Mouse (Mus musculus): ENCODE measurements around the gene Pak1.

Pak1 gene

DNA sequence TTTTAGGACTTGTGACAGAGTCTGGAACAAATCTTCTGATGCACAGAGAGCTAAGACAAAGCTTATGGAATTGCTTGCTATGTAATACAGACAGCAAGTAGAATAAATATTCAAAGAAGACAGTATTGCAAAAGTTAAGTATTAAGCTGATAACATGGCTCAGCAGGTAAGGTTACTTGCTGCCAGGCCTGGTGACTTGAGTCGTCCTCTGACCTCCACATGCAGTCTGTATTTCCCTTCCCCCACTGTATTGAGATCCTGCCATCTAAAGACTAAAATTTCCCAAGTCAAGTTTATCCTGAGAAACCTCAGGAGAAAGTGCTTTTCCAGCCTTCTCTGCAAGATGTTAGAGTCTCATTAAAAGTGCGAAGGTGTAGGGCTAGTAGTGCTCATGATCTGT lies 40.8 kb downstream of the Pak1 start:
- Histone ChIP-seq H3K4me3 (replicated peaks; ENCODE audit: low read length) (no peak overlapping the region), H3K4me1 (replicated peaks; ENCODE audit: low read depth, low read length) (peaks cover 40% of the 10 kb centered on the region), H3K27me3 (ENCODE audit: insufficient read depth, low read length) (no peaks in the 10 kb centered on the region), H3K36me3 (ENCODE audit: insufficient read depth, low read length) (no peaks in the 10 kb centered on the region), H3K9me3 (ENCODE audit: low read length) (no peaks in the 10 kb centered on the region)
- no peak for TF ChIP-seq NANOG (IDR thresholded peaks at IDR 0.05; ENCODE audit: borderline replicate concordance, low read length)

DNA sequence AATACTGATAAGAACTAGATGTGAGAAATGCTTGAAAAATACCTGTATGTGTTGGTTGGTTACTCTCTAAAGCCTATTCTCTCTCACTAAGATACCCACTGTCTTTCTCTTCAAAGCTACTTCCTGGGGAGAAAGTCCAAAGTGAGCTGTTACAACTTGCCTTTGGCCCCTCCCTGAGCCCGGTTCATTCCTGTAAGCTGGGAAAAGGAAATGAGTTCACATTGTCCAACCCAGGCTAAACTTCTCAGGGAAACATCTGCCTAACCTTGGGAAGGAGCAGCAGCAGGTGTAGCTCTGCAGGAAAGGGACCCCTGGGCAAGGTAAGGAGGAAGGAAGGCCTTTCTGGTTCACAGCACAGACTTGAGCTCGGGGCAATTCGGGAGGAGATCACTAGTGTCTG lies 42.4 kb downstream of the Pak1 start:
- Histone ChIP-seq H3K27me3 (ENCODE audit: insufficient read depth, low read length) (no peaks in the 10 kb centered on the region), H3K4me1 (replicated peaks; ENCODE audit: low read depth, low read length) (peaks cover 40% of the 10 kb centered on the region), H3K9me3 (ENCODE audit: low read length) (no peaks in the 10 kb centered on the region), H3K4me3 (replicated peaks; ENCODE audit: low read length) (no peak overlapping the region), H3K36me3 (ENCODE audit: insufficient read depth, low read length) (no peaks in the 10 kb centered on the region)
- TF ChIP-seq NANOG (IDR thresholded peaks at IDR 0.05; ENCODE audit: borderline replicate concordance, low read length) (no peak), POU5F1 (IDR thresholded peaks at IDR 0.05; ENCODE audit: borderline replicate concordance, low read length) (no peak), CTCF (conservative IDR thresholded peaks at IDR 0.05; ENCODE audit: low read length) (no peak)

DNA sequence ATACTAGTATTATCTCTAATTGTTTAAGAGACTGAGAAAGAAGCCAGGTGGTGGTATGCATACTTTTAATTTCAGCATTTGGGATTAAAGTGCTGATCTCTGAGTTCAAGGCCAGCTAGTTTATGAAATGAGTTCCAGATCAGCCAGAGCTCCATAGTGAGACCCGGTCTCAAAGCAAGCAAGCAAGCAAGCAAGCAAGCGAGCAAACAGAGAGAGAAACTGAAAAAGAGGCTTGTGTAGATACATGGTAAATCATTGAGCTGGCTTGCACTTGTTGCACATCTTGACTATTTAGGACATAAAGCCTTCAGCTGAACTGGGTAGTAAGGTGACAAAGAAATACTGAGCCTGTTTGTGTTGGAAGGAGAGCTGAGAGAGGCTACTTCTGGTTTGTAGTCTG lies 44.6 kb downstream of the Pak1 start:
- peaks cover 32% of the 10 kb centered on the region for H3K4me1 ChIP-seq (replicated peaks; ENCODE audit: low read depth, low read length)
- TF ChIP-seq NANOG (IDR thresholded peaks at IDR 0.05; ENCODE audit: borderline replicate concordance, low read length) (no peak), POU5F1 (IDR thresholded peaks at IDR 0.05; ENCODE audit: borderline replicate concordance, low read length) (no peak), CTCF (conservative IDR thresholded peaks at IDR 0.05; ENCODE audit: low read length) (no peak)
- no peaks in the 10 kb centered on the region for H3K27me3 ChIP-seq (ENCODE audit: insufficient read depth, low read length)
- H3K4me3 ChIP-seq (replicated peaks; ENCODE audit: low read length), result no peak overlapping the region
- no peaks in the 10 kb centered on the region for H3K36me3 ChIP-seq (ENCODE audit: insufficient read depth, low read length)
- H3K9me3 ChIP-seq (ENCODE audit: low read length), result no peaks in the 10 kb centered on the region

DNA sequence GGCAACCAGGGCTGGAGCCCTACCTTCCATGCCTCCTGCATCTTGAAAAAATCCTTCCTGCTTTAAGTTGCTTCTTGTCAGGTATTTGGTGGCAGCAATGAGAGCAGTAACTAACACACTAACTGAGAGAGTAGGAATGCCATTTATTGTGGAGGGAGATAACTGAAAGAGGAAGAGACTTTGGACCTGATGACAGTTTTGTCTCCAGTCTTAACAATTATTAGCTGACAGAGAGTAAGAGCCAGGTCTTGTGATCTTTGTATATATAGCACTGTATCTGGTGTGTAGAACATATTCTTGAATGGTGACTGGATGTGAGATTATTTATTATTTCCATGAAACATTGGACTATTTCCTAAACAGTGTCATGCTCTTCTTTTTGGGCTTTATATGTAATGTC lies 50.2 kb downstream of the Pak1 start:
- TF ChIP-seq CTCF (conservative IDR thresholded peaks at IDR 0.05; ENCODE audit: low read length), result no peak
- no peak for TF ChIP-seq NANOG (IDR thresholded peaks at IDR 0.05; ENCODE audit: borderline replicate concordance, low read length)
- no peak for TF ChIP-seq POU5F1 (IDR thresholded peaks at IDR 0.05; ENCODE audit: borderline replicate concordance, low read length)
- Histone ChIP-seq H3K4me1 (replicated peaks; ENCODE audit: low read depth, low read length) (peaks cover 22% of the 10 kb centered on the region), H3K27me3 (ENCODE audit: insufficient read depth, low read length) (no peaks in the 10 kb centered on the region), H3K36me3 (ENCODE audit: insufficient read depth, low read length) (no peaks in the 10 kb centered on the region), H3K4me3 (replicated peaks; ENCODE audit: low read length) (no peak overlapping the region), H3K9me3 (ENCODE audit: low read length) (no peaks in the 10 kb centered on the region)

DNA sequence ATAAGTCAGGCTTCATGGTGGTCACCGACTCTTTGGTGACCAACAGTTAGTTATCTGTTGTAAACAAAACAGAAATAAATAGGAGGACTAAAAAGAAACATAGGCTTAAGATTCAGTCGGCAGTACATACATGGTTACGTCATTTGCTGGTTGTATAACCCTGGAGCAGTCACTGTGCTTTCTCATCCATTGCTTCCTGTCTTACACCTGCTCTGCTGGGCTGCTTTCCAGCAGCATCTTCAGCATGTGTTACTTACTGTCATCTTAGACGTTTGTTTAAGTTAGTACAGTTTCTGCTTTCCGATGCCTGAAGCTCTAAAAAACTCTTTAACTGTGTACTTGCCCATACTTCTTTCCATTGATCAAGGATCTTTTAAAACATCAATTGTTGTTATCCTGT lies 53.0 kb downstream of the Pak1 start:
- Histone ChIP-seq H3K9me3 (ENCODE audit: low read length) (no peaks in the 10 kb centered on the region), H3K27me3 (ENCODE audit: insufficient read depth, low read length) (no peaks in the 10 kb centered on the region), H3K36me3 (ENCODE audit: insufficient read depth, low read length) (no peaks in the 10 kb centered on the region), H3K4me3 (replicated peaks; ENCODE audit: low read length) (no peak overlapping the region), H3K4me1 (replicated peaks; ENCODE audit: low read depth, low read length) (peaks cover 27% of the 10 kb centered on the region)
- no peak for TF ChIP-seq NANOG (IDR thresholded peaks at IDR 0.05; ENCODE audit: borderline replicate concordance, low read length)

DNA sequence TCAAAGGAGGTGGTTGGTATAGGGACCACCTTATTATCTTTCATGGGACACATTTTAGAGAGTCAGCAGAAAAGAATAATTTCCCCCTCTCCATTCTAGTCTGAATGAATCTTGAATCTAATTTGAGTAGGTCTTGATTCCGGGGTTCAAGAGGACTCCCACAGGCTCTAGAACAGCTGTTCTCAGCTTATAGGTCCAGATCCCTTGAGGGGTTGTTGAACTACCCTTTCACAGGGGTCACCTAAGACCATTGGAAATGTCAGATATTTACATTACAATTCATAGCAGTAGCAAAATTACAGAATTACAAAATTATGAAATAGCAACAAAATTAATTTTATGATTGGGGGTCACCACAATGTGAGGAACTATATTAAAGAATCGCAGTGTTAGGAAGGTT lies 54.0 kb downstream of the Pak1 start:
- H3K4me1 ChIP-seq (replicated peaks; ENCODE audit: low read depth, low read length), result peaks cover 27% of the 10 kb centered on the region
- no peaks in the 10 kb centered on the region for H3K9me3 ChIP-seq (ENCODE audit: low read length)
- no peaks in the 10 kb centered on the region for H3K36me3 ChIP-seq (ENCODE audit: insufficient read depth, low read length)
- no peak for TF ChIP-seq POU5F1 (IDR thresholded peaks at IDR 0.05; ENCODE audit: borderline replicate concordance, low read length)
- no peak for TF ChIP-seq CTCF (conservative IDR thresholded peaks at IDR 0.05; ENCODE audit: low read length)
- TF ChIP-seq NANOG (IDR thresholded peaks at IDR 0.05; ENCODE audit: borderline replicate concordance, low read length), result no peak
- H3K27me3 ChIP-seq (ENCODE audit: insufficient read depth, low read length), result no peaks in the 10 kb centered on the region
- no peak overlapping the region for H3K4me3 ChIP-seq (replicated peaks; ENCODE audit: low read length)

DNA sequence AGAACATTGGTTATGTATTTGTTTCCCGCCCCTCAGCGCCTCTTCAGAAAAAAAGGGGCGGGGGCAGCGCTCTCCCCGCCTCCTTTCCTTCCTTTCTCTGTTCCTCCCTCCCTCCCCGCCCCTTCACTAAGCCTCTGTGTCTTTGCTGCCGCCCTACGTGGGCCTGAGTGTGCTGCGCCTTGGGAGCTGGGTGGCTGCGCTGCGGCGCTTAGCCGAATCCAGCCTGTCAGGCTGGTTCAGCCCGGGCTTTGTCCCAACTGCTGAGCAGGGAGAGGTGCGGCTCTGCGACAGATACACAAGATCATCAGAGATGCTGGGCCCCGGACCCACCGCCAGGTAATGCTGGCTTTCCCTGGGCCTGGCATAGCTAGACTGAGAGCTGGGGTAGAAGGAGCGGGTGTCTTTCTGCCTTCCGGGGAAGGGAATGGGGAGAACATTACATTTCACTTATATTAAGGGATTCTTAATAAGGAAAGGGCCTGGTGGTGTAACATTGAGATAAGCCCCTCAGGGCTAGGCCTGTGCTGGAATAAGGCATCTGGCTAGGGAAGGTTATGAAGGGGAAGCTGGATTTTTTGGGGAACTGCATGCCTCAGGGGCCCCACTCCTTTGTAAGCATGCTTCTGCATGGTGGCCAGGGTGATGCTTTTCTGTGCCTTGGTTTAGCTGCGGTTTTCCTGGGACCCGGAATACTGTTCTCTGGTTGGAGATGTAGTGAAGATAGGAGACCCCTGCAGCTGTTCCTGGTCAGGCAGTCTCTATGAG lies 54.6 kb downstream of the Pak1 start:
- no peaks in the 10 kb centered on the region for H3K36me3 ChIP-seq (ENCODE audit: insufficient read depth, low read length)
- no peak for TF ChIP-seq NANOG (IDR thresholded peaks at IDR 0.05; ENCODE audit: borderline replicate concordance, low read length)
- no peak for TF ChIP-seq CTCF (conservative IDR thresholded peaks at IDR 0.05; ENCODE audit: low read length)
- TF ChIP-seq POU5F1 (IDR thresholded peaks at IDR 0.05; ENCODE audit: borderline replicate concordance, low read length), result no peak
- peaks cover 26% of the 10 kb centered on the region for H3K4me1 ChIP-seq (replicated peaks; ENCODE audit: low read depth, low read length)
- no peaks in the 10 kb centered on the region for H3K9me3 ChIP-seq (ENCODE audit: low read length)
- H3K27me3 ChIP-seq (ENCODE audit: insufficient read depth, low read length), result no peaks in the 10 kb centered on the region
- H3K4me3 ChIP-seq (replicated peaks; ENCODE audit: low read length), result peak overlapping the region; percentile 73

DNA sequence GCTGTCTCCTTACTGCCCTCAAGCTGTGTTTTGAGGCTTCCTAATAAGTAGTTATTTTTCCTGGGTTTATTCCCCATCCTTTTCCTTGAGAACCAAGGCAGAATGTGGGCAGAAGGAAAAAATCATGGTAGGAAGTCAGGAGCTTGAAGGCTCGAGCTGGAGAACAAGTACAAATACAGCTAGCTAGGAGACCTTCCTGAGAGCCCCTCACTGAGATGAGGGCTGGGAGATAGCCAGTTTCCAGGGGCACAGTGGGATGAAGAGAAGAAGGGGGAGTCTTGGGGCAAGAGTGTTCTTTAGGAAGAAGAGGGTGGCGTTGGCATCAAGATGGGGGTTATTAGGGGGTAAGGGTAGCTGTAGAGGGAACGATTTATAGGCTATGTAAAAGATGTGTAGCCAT lies 56.1 kb downstream of the Pak1 start:
- Histone ChIP-seq H3K9me3 (ENCODE audit: low read length) (no peaks in the 10 kb centered on the region), H3K36me3 (ENCODE audit: insufficient read depth, low read length) (no peaks in the 10 kb centered on the region), H3K4me1 (replicated peaks; ENCODE audit: low read depth, low read length) (peaks cover 25% of the 10 kb centered on the region), H3K27me3 (ENCODE audit: insufficient read depth, low read length) (no peaks in the 10 kb centered on the region), H3K4me3 (replicated peaks; ENCODE audit: low read length) (no peak overlapping the region)
- TF ChIP-seq NANOG (IDR thresholded peaks at IDR 0.05; ENCODE audit: borderline replicate concordance, low read length) (no peak), POU5F1 (IDR thresholded peaks at IDR 0.05; ENCODE audit: borderline replicate concordance, low read length) (no peak), CTCF (conservative IDR thresholded peaks at IDR 0.05; ENCODE audit: low read length) (no peak)

DNA sequence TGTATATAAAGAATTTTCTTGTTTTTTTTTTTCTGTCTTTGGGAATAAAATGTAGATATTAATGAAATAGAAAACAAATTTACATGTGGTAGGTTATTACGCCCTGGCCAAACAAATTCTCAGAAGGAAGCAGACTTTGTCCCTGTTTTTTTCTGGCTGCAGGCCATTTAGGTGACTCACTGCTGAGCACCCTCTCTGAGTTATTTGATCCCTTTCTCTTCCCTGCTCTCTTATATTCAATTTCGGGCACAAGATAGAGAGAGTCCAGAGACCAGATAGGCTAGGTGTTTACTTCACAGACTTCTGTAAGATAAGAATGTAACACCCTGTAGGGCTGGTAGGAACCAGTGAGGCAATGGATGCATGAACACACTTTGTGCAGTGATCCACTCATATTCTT lies 57.2 kb downstream of the Pak1 start:
- H3K4me1 ChIP-seq (replicated peaks; ENCODE audit: low read depth, low read length), result peaks cover 35% of the 10 kb centered on the region
- no peaks in the 10 kb centered on the region for H3K9me3 ChIP-seq (ENCODE audit: low read length)
- no peak overlapping the region for H3K4me3 ChIP-seq (replicated peaks; ENCODE audit: low read length)
- no peaks in the 10 kb centered on the region for H3K36me3 ChIP-seq (ENCODE audit: insufficient read depth, low read length)
- no peaks in the 10 kb centered on the region for H3K27me3 ChIP-seq (ENCODE audit: insufficient read depth, low read length)
- TF ChIP-seq NANOG (IDR thresholded peaks at IDR 0.05; ENCODE audit: borderline replicate concordance, low read length) (no peak), POU5F1 (IDR thresholded peaks at IDR 0.05; ENCODE audit: borderline replicate concordance, low read length) (no peak), CTCF (conservative IDR thresholded peaks at IDR 0.05; ENCODE audit: low read length) (no peak)

Data from E14TG2a.4 (cell line).